Mouse (Mus musculus): ENCODE measurements around the gene Rab3c.

GRCm38 (mm10) chr13:110158588-110159519 lies 121.9 kb downstream of the Rab3c start:
- TF ChIP-seq CTCF (IDR thresholded peaks at IDR 0.05; ENCODE audit: low read depth), result no peak
- no peak for TF ChIP-seq EP300 (optimal IDR thresholded peaks at IDR 0.05)

All from stomach, postnatal 0 days (tissue).